Mouse (Mus musculus): ENCODE measurements around the gene Prkd1. TPM values are rescaled to one million over a fixed set of nuclear protein-coding genes. Genes with fewer than 3 reads are reported as not detected.

The Prkd1 gene
- polyA plus RNA-seq, 1 experiment from 2014 or later, result 4.0 TPM

DNA sequence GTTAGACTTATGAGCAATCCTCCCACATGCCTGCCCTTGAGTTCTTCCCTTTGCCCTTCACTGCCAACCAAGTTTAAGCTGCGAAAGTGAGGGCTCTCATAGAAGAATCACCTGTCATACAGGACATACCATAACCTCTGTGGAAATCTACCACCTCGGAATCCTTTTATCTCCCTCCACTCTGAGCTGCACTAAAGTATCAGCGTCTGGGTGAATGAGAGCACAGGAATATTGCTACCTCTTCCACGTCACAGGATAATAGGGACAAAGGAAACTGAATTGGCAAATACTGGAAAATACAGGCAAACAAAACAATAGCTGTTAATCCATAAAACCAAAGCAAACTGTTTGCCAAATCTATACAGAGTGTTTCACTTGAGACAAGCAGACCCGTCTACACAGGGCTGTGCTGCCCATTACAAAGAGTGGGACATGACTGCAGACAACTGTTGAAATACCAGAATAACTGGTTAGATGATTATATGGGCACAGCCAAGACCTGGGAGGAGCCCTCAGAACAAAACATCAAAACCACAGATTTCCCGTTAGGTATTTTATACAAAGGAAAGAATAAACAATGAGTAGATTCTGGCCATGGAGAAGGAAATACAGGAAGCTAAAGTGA lies 60.6 kb downstream of the Prkd1 start:
- H3K4me2 ChIP-seq (replicated peaks; ENCODE audit: low read depth, low read length), result no peak overlapping the region
- WGBS, result 50% methylated on average over 6 of the region's 6 CpGs
- ATAC-seq, result peak; percentile 52; the same call in 1 of the 2 replicates
- no peak for TF ChIP-seq EP300 (IDR thresholded peaks at IDR 0.05)
- no peak for TF ChIP-seq CTCF (IDR thresholded peaks at IDR 0.05)
- no peaks in the 10 kb centered on the region for H3K9me3 ChIP-seq (ENCODE audit: low read length)
- no peaks in the 10 kb centered on the region for H3K4me1 ChIP-seq (ENCODE audit: insufficient read depth, low read depth, low read length)
- H3K27ac ChIP-seq (ENCODE audit: low read length), result no peak overlapping the region
- DNase-seq (ENCODE audit: low spot score), result no peak
- no peaks in the 10 kb centered on the region for H3K27me3 ChIP-seq (replicated peaks; ENCODE audit: insufficient read depth, low read length)
- H3K36me3 ChIP-seq (ENCODE audit: insufficient read depth, low read length), result no peaks in the 10 kb centered on the region
- no peak overlapping the region for H3K9ac ChIP-seq (replicated peaks; ENCODE audit: low read depth)
- no peak overlapping the region for H3K4me3 ChIP-seq (ENCODE audit: low read depth, low read length)

DNA sequence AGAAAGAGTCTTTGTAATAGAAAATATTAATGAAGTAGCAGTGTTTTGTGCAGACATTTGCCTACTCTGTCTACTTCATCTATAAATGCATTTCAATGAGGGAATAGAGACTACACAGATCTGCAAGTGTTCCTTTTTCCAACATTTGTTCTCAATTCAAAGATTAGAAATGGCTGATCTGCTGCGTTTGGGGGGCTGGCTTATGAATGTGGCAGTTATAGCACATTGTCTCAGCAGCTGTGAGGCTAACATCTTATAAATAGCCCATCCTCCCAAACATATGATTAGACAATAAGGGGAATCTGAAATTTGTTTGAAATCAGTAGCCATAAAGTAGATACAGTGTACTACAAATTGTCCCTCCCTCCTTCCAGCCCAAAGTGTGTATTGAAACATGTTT lies 83.7 kb downstream of the Prkd1 start:
- Histone ChIP-seq H3K27me3 (replicated peaks; ENCODE audit: insufficient read depth, low read length) (no peaks in the 10 kb centered on the region), H3K27ac (ENCODE audit: low read length) (no peak overlapping the region), H3K4me2 (replicated peaks; ENCODE audit: low read depth, low read length) (no peak overlapping the region), H3K9me3 (ENCODE audit: low read length) (no peaks in the 10 kb centered on the region), H3K36me3 (ENCODE audit: insufficient read depth, low read length) (no peaks in the 10 kb centered on the region), H3K9ac (replicated peaks; ENCODE audit: low read depth) (no peak overlapping the region), H3K4me1 (ENCODE audit: insufficient read depth, low read depth, low read length) (no peaks in the 10 kb centered on the region), H3K4me3 (ENCODE audit: low read depth, low read length) (no peak overlapping the region)
- TF ChIP-seq CTCF (IDR thresholded peaks at IDR 0.05), result no peak
- no peak for TF ChIP-seq EP300 (IDR thresholded peaks at IDR 0.05)
- 50% methylated on average over 1 of the region's 1 CpGs for WGBS
- ATAC-seq (no peak), DNase-seq (ENCODE audit: low spot score) (no peak)

DNA sequence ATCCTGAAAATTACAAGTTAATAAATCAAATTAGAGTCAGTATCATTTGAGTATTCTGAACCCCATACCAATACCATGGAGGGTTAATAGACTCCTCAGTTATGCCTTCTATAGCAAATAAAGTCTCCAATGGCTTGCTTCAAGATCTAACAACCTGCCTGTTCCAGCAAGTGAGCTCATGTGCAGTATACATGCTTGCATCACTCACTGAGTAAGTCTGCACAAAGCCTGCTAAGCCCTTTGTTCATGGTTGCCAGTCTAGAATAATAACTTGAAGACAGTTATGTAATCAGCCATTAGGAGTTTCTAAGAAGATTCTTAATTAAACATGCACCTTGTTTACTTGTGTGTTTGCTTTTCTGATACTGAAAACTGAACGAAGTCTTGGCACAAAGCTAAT lies 88.4 kb downstream of the Prkd1 start:
- 76% methylated on average over 1 of the region's 1 CpGs for WGBS
- no peak for ATAC-seq
- no peak for TF ChIP-seq EP300 (IDR thresholded peaks at IDR 0.05)
- TF ChIP-seq CTCF (IDR thresholded peaks at IDR 0.05), result no peak
- Histone ChIP-seq H3K9me3 (ENCODE audit: low read length) (no peaks in the 10 kb centered on the region), H3K36me3 (ENCODE audit: insufficient read depth, low read length) (no peaks in the 10 kb centered on the region), H3K4me1 (ENCODE audit: insufficient read depth, low read depth, low read length) (no peaks in the 10 kb centered on the region), H3K4me3 (ENCODE audit: low read depth, low read length) (no peak overlapping the region), H3K27ac (ENCODE audit: low read length) (no peak overlapping the region), H3K9ac (replicated peaks; ENCODE audit: low read depth) (no peak overlapping the region), H3K4me2 (replicated peaks; ENCODE audit: low read depth, low read length) (no peak overlapping the region), H3K27me3 (replicated peaks; ENCODE audit: insufficient read depth, low read length) (no peaks in the 10 kb centered on the region)
- no peak for DNase-seq (ENCODE audit: low spot score)

DNA sequence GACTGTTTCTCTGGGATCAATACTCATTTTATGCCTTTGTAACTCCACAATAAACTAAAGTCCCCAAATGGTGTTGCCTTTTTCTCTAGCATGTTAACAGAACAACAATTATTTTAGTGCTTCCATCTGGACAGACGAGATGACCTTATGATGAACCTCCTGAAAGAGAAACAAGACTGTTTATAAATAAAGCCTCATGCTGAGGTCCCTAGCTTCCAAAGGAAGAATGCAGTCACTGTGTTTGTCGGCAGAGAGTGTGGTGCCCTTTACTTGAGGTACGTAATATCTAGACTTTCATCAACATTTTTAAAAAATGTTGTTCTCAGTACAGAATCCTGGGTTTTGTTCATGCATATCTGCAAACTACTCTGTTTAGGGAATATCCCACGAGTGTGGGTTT lies 90.7 kb downstream of the Prkd1 start:
- Histone ChIP-seq H3K4me2 (replicated peaks; ENCODE audit: low read depth, low read length) (no peak overlapping the region), H3K4me3 (ENCODE audit: low read depth, low read length) (no peak overlapping the region), H3K9me3 (ENCODE audit: low read length) (no peaks in the 10 kb centered on the region), H3K9ac (replicated peaks; ENCODE audit: low read depth) (no peak overlapping the region), H3K27me3 (replicated peaks; ENCODE audit: insufficient read depth, low read length) (no peaks in the 10 kb centered on the region), H3K36me3 (ENCODE audit: insufficient read depth, low read length) (no peaks in the 10 kb centered on the region), H3K27ac (ENCODE audit: low read length) (no peak overlapping the region), H3K4me1 (ENCODE audit: insufficient read depth, low read depth, low read length) (no peaks in the 10 kb centered on the region)
- TF ChIP-seq EP300 (IDR thresholded peaks at IDR 0.05) (no peak), CTCF (IDR thresholded peaks at IDR 0.05) (no peak; the same call in 1 of the 2 replicates)
- no peak for DNase-seq (ENCODE audit: low spot score)
- WGBS, result 41% methylated on average over 4 of the region's 4 CpGs
- no peak for ATAC-seq

DNA sequence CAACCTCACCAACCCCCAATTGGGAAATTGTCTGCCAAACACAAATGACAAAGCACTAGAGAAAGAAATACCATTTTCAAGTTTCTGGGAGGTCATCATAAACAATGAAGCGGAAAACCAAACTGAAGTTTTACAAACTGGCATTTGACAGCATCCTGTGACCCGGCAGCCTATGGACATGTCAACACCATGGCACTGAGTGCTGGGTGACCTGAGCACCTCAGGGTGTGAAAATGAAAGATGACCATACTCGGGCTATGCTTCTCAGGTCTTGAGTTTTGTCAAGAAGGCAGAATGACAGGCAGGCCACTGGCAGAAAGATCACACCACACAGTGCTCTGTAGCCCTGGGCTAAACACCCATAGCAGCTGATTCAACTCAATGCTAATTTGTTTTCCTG lies 94.7 kb downstream of the Prkd1 start:
- no peaks in the 10 kb centered on the region for H3K27me3 ChIP-seq (replicated peaks; ENCODE audit: insufficient read depth, low read length)
- DNase-seq (ENCODE audit: low spot score), result no peak

DNA sequence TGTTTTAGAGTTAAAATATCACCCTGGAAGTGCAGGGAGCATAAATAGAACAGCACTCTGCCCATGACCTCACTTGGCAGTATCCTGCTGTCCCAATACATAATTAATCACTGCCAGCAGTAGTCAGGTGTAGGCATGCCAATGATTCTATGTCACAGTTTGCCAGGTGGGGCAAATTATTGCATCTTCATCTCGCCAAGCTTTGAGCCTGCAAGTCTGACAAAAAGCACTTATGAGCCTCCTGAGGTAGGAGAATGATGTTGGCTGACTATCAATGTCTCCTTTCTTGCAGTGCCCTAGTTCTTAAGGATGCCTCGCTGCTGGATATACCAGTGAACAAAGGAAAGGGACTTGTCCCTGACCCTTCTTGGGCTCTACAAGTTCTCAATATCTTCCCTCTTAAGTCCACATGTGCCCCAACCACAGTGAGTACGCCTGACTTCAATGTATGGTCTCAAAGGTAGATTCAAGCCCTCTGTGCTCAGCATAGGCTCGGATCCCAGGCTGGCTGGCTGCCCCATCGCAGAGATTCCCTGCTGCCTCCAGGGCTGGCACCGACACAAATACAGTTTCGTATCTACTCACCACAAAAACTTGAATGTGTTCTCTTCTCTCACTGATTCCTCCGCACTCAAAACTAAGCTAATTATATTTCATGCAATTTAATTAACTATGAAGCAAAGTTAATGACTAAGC lies 98.9 kb downstream of the Prkd1 start:
- WGBS, result 75% methylated on average over 8 of the region's 8 CpGs
- H3K4me2 ChIP-seq (replicated peaks; ENCODE audit: low read depth, low read length), result no peak overlapping the region
- H3K27me3 ChIP-seq (replicated peaks; ENCODE audit: insufficient read depth, low read length), result no peaks in the 10 kb centered on the region
- TF ChIP-seq EP300 (IDR thresholded peaks at IDR 0.05) (no peak), CTCF (IDR thresholded peaks at IDR 0.05) (no peak)
- H3K36me3 ChIP-seq (ENCODE audit: insufficient read depth, low read length), result no peaks in the 10 kb centered on the region
- DNase-seq (ENCODE audit: low spot score), result no peak
- H3K9me3 ChIP-seq (ENCODE audit: low read length), result no peaks in the 10 kb centered on the region
- no peak overlapping the region for H3K27ac ChIP-seq (ENCODE audit: low read length)
- no peak overlapping the region for H3K4me3 ChIP-seq (ENCODE audit: low read depth, low read length)
- no peak for ATAC-seq
- no peak overlapping the region for H3K9ac ChIP-seq (replicated peaks; ENCODE audit: low read depth)
- H3K4me1 ChIP-seq (ENCODE audit: insufficient read depth, low read depth, low read length), result no peaks in the 10 kb centered on the region

More for the DNA sequence above, 94.7 kb downstream of the Prkd1 start:
- Histone ChIP-seq H3K9ac (replicated peaks; ENCODE audit: low read depth) (no peak overlapping the region), H3K4me1 (ENCODE audit: insufficient read depth, low read depth, low read length) (no peaks in the 10 kb centered on the region), H3K27ac (ENCODE audit: low read length) (no peak overlapping the region), H3K4me3 (ENCODE audit: low read depth, low read length) (no peak overlapping the region), H3K9me3 (ENCODE audit: low read length) (no peaks in the 10 kb centered on the region), H3K4me2 (replicated peaks; ENCODE audit: low read depth, low read length) (no peak overlapping the region), H3K36me3 (ENCODE audit: insufficient read depth, low read length) (no peaks in the 10 kb centered on the region)
- TF ChIP-seq EP300 (IDR thresholded peaks at IDR 0.05) (no peak), CTCF (IDR thresholded peaks at IDR 0.05) (no peak)
- ATAC-seq, result no peak
- 38% methylated on average over 3 of the region's 3 CpGs for WGBS

Data from lung, postnatal 0 days (tissue).